Mouse (Mus musculus) heart, postnatal 0 days (tissue): ENCODE data around the gene Arid1b.

Source experiments
- CTCF ChIP-seq: IDR thresholded peaks from 2 replicates; pipeline ENCODE4 v1.5.1; 2016; ENCODE audit warnings: antibody characterized with exemption, control low read depth, low read depth
- EP300 ChIP-seq: IDR thresholded peaks from 2 replicates; pipeline ENCODE4 v1.6.1; 2016; ENCODE audit warnings: antibody characterized with exemption, low read depth

DNA sequence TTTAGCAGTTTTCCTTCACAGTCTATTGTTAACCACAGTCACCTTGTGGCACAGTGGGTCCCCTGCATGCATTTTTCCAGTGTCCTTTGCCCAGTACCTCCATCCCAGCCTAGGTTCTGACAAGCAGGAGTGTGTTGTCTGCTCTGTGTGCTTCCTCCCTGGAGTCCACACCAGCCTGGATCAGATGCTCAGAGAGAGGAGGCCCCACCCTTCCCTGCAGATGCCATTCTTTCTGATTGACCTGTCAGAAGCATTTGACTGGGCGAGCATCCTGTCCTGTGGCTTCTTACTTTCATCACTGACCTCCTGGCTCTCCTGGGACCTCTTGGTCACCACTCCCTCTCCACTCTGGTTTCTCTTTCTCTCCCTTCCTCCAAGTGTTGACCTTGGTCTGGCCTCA is 113.9 kb downstream of the Arid1b start:
- TF ChIP-seq CTCF (no peak), EP300 (no peak)
